Mouse (Mus musculus) myocyte (in vitro differentiated cells): ENCODE data around the gene Srsf10.

Experiments used
- CEBPB ChIP-seq: IDR thresholded peaks from 2 replicates; pipeline ENCODE4 v1.6.1; 2011; ENCODE audit warnings: mild to moderate bottlenecking, moderate library complexity; ENCODE audit not compliant: poor library complexity, insufficient read depth, severe bottlenecking
- E2F4 ChIP-seq: IDR thresholded peaks from one replicate; pipeline ENCODE4 v1.6.1; 2011; ENCODE audit warnings: mild to moderate bottlenecking, control low read depth, moderate library complexity; ENCODE audit not compliant: insufficient read depth
- MYOG ChIP-seq, 3 experiments: IDR thresholded peaks; one replicate each; pipeline ENCODE4 v1.6.1; 2011; ENCODE audit warnings: control low read depth in 2 of 3, low read depth in 2 of 3, mild to moderate bottlenecking in 2 of 3; ENCODE audit not compliant: insufficient read length in 2 of 3, control insufficient read depth in 1 of 3, insufficient read depth in 1 of 3
- POLR2A ChIP-seq: IDR thresholded peaks from one replicate; pipeline ENCODE4 v1.6.1; 2011; ENCODE audit warnings: low read depth, mild to moderate bottlenecking, control low read depth, moderate library complexity; ENCODE audit not compliant: insufficient read length

- no peak for TF ChIP-seq POLR2A
- TF ChIP-seq E2F4, result no peak
- TF ChIP-seq MYOG (IDR thresholded peaks at IDR 0.05; ENCODE audit: control insufficient read depth in 1 of 3, insufficient read depth in 1 of 3, insufficient read length in 2 of 3, low read depth in 2 of 3), result no peak
- TF ChIP-seq CEBPB, result no peak
Observed at GRCm38 (mm10) chr4:135911531-135911930, 56.0 kb downstream of the Srsf10 start.
